Mouse (Mus musculus): ENCODE measurements at regions not wholly inside any gene's neighbourhood (a gene's known extent, or its start where the extent isn't known, plus 50 kb on each side); places are given as distances from the start of the nearest gene placed in this dataset.

DNA sequence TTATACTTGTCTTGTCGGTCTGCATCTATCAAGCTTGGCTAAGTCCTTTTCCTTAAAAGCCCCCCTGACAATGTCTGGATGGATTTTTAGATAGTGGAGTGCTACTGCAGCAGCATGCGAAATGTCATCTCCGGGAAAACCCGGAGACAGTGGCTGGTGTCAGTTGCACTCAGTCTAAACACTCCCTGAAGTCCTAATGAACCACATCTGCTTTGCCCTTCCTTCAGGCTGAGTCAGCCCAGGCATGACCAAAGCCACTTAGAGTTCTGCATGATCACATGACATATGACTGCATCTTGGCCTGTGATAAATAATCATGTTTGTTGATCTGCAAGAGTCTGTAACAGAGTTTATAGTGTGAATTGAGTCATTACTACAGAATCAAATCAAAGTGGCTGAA, 255.7 kb upstream of the Sall1 start:
- TF ChIP-seq CTCF (conservative IDR thresholded peaks at IDR 0.05; ENCODE audit: low read length) (no peak), POU5F1 (IDR thresholded peaks at IDR 0.05; ENCODE audit: borderline replicate concordance, low read length) (no peak), NANOG (IDR thresholded peaks at IDR 0.05; ENCODE audit: borderline replicate concordance, low read length) (no peak)

All from E14TG2a.4 (cell line).